Mouse (Mus musculus) CD8-positive naive resting alpha-beta T cell, adult 2 months (primary cell): ENCODE measurements around the gene Crip1.
A peak's percentile ranks its signal among the peaks of the same experiment; 100 is the strongest.

ENCODE experiments used
- DNase-seq, 2 experiments: peaks; one replicate each; pipeline ENCODE4 v3.0.0; 2022; ENCODE audit warnings: low read depth in 2 of 2, low spot score in 2 of 2

Gene Crip1

DNA sequence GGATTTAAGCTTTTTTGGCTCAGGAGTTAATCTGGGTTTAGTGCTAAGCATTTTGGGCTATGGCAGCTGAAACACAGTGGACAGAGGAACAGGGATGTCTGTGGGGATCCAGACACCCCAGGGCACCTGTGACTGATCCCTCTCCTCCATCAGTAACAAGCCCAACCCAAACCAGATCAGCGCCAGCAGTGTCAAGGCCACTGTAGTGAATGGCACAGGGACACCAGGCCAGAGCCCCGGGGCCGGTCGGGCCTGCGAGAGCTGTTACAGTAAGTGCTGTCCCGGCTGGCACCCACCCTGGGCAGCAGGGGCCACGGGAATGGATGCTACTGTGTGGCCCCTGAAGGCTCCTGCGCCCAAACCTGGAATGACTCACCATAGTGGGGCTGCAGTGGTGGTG lies 15.4 kb upstream of the Crip1 start:
- no peak for DNase-seq

DNA sequence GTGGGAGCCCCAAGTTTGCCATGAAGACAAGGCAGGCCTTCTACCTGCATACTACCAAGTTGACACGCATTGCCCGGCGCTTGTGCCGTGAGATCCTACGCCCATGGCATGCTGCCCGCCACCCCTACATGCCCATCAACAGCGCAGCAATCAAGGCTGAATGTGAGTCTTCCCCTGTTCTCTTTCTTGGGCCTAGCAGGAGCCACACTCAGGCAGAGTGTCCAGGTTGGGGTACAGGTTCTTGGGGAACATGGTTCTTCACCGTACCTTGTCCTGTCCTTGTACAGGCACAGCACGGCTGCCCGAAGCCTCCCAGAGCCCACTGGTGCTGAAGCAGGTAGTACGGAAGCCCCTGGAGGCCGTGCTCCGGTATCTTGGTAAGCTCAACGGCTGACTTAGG lies 14.5 kb upstream of the Crip1 start:
- DNase-seq: no peak

GRCm38 (mm10) chr12:113132567-113132966 lies 13.5 kb upstream of the Crip1 start:
- DNase-seq: no peak

- no peak for DNase-seq
These were observed 12.9 kb upstream of the Crip1 start for GRCm38 (mm10) chr12:113133260-113133659.

DNA sequence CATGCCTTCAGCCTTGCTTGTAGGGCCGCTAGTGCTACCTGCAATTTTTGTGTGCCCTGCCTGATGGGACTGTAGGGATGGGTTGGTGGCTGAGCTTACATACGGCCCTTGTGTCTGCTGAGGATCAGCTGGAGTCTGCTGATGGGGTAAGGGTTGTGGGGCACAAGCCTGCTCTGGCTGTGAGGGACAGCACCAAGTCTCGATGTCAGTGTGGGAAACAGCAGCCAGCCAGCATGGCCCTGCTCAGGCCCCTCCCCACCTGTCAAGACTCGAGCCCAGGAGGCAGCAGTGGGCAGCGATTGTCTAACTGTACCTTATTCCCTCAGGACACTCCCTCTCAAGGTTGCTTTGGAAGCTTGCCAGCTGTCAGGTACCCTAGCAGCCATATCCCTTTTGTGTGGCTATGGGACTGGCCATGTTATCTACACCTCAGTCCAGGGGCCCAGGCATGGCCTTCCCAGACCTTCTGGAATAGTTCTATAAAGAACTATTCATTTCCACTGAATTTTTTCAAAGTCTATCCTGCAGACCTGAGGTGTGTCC lies 12.2 kb upstream of the Crip1 start:
- DNase-seq: no peak

GRCm38 (mm10) chr12:113134502-113134901 lies 11.6 kb upstream of the Crip1 start:
- no peak for DNase-seq

DNA sequence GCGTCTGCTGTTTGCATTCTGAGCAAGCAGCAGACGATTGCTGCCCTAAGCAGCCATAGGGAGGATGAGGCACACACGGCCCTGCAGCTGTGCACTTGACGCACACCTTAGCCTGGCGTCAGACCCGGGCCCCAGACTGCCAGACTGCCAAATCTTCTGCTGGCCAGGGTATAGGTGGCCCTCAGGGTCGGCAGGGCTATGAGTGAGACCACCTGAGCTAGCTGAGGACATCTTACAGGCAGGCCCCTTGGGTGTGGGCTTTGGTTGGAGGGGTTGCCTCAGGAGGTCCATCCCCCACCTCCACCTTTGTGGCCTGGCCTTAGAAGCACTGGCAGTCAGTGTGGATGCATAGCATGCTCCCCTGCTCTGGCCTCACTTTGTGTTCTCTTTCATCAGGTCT lies 10.7 kb upstream of the Crip1 start:
- no peak for DNase-seq

- DNase-seq: no peak
These were observed 9.6 kb upstream of the Crip1 start for GRCm38 (mm10) chr12:113136492-113137020.

DNA sequence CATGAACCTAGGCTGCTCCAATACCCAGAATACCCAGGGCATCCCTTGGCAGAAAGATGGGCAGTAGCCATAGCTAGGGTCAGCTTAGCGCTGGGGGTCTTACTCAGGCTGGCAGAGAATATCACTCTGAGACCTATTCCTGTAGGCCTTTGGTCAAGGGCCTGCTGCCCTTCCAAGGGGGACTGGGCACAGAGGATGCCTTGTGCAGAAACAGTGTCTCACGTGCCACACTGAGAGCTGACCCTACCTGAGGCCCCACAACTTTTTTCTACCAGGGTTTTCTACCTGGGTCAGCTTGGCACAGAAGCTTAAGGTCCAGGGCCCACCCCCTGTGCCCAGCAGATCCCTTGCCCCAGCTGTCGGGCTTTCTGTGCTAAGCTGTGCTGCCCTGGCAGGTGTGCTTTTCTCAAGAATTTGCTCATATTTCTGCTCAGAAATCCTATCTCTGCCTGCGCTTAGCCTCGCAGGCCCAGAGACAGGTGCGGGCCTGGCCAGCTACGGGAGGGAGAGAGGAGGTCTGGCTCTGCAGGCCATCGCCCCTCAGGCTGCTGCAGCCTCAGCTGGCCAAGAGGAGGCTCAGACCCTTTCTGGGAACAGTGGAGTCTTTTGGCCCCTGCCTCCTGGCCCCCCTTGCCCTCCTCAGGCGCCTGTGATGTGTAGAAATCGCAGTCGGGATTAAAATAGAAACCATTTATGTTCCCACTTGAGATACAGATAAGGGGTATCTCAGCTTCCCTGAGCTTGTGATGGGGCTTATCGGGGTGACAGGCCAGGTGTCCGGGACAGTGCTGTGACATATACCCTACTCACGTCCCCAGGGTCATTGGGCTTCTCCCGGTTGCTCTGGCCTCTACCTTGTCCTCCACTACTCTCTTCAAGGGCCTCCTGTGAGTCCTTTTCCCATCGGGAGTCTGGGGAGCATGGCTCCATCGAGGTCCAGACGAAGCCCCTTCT lies 8.6 kb upstream of the Crip1 start:
- DNase-seq: no peak

DNA sequence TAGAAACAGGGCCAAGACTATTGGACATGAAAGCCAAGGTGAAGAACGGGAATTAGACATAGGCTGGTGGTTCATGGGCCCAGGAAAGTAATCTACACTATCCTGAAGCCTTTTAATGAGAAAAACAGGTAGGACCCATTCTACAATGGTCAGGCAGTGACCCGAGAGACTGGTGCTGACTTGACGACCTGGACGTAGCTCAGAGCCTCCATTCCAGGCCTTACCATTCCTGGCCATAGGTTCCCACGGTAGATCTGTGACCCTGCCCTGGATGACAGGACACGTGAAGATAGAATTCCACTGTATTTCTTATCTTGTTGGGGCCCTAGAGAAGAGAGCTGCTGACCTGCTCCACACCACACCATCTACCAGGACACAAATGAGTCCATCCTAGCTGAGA lies 7.8 kb upstream of the Crip1 start:
- no peak for DNase-seq

DNA sequence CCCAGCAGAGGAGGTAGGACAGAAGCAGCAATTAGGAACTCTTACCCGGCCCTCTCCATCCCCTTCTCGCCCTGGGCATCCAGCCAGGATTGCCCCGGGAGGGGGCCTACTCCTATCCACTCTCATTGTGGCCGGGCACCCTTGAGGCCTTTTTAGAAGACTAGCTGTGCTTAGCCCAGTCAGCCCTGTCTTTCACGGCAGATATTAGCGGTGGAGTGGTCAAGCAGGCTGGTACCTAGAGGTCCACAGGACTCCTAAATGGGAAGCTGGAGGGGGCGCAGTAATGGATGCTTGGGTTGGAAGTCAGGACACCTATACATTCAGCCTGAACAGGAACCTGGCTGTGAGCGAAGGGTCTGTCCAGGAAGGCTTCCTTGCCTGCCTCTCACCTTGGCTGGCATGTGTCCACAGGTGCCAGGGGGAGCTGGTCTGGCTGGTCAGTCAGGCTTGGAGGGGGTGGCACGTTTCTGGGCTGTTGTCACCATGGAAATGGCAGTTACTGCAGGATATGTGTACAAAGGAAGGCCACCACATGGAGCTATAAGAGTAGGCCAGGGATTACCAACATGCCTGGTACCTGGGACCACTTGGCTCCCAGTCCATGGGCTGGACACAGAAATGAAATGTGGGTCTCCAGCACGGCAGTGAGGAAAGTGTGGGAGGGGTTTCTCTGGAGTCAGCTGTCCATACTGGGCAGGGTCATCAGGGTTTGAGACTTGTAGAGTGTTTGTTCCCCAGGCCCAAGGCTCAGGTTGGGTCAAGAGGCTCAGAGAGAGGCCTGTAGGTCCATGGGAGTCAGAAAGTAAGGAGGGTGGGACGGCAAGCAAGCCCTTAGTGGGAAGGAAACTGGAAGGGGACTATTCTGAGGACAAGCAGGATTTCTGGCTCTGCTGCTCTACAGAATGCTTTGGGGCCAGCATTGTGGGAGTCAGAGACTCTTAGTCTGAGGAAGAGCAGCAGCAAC lies 6.9 kb upstream of the Crip1 start:
- no peak for DNase-seq

DNA sequence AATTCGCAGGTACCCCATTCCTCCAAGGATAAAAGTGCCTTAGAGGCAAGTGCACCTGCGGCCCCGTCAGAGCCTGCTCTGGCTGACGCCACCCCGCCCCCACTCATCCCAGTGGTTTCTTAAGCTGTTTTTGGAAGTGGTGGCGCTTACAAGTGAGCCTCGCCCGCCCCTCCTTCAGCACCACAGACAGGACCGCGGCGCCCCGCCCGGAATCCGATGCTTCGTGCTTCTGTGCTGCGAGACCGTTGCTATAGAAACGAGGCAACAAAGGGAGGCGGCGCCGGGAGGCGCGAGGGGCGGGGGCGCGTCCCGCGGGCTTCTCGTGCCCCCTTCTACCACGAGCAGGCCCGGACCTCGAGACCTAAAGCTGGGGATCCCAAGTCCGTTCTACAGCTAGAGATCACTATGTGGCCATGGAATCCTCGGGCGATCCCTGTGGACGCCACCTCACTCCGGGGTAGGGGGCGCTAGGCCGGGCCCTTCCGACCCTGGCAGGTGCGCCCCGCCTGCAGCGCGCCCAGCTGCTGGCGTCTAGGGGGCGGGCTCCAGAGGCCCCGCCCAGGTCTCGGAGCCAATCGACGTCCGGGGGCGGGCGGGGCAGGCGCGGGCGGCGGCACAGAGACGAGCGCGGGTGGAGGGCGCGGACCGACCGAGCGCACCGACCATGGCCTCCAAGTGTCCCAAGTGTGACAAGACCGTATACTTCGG lies 6.1 kb upstream of the Crip1 start, which contains the start of gene Crip2:
TSS of gene Crip2 (plus strand) at position 329 of the 708 bp plus-strand sequence.
- DNase-seq: peak; percentile 82 to 87

DNA sequence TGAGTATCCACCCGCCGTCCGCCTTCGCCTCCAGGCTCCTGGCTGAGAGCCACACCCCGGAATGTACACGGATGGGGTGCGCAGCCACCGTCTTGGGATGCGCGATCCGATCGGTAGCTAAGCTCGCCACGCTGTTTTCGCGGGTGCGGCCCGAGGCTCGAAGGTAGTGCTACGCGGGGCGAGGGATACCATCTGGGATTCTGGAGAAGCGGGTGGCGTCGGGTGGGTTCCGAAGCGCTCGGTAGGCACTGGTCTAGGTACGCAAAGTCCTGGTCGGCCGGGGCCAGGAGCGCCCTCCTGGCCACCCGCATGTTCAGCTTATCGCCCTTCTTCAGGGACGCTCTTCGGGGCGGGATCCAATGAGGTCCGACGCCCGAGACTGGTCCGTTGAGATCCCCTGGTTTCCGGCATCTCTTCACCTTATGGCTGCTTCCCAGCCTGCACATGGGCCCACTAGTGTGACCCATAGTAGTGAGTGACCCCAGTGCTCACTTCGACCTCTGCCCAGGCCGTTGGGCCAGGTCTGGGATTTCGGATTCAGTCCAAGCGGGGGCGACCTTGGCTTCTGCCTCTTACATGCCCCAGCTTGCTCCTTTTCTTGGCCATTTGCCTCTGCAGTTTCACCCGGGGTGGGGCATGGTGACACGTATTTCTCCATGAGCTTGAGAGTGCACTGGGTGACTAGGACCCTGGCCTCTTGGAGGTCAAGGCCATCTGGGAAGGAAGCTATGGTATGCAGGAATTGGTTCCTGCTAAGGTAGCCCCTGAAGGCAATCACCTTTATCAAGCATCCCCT lies 5.3 kb upstream of the Crip1 start:
- DNase-seq: no peak

DNA sequence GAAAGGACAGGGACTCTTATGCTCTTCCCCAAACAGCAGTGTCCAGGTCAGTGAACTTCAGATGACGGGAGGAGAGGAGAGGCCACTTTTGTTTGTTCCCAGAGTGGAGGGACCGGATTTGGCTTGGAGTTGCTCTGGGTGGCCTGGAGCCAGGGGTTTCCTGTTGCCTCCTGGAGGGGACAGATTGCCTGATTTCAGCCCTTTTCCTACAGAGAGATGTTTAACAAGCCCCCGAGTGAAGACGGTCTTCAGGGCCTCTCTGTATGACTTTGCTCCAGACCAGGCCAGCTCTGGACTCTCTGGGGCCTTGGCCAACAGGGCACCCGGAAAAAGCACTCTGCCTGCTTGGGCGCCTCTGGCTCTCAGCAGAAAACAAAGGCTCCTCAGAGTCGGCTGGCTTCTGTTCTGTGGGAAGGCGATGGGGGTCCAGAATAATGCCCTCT lies 4.6 kb upstream of the Crip1 start:
- no peak for DNase-seq

GRCm38 (mm10) chr12:113142021-113142975 lies 3.8 kb upstream of the Crip1 start:
- DNase-seq: no peak

GRCm38 (mm10) chr12:113143164-113143563 lies 3.0 kb upstream of the Crip1 start:
- DNase-seq: no peak

GRCm38 (mm10) chr12:113144001-113144756 lies 1.9 kb upstream of the Crip1 start:
- peak in 1 of 2 experiments; percentile 55 for DNase-seq

GRCm38 (mm10) chr12:113144886-113145285 lies 1.2 kb upstream of the Crip1 start:
- no peak for DNase-seq
